In genomic region chr4:46664123-46665009, GRCm38 (mm10) we compare ENCODE assay signal across 8 mouse cellular contexts. TPM values are rescaled to one million over a fixed set of nuclear protein-coding genes. Genes with fewer than 3 reads are reported as not detected.
DNase-seq lines count a peak whose midpoint lies in the region; ATAC-seq and TF ChIP-seq lines count a peak whose summit lies in the region.

No protein-coding gene starts in this region.

- peak overlapping the region; percentile 93 for H3K27ac ChIP-seq in kidney, embryonic 15.5 days
- H3K27ac ChIP-seq in intestine, embryonic 15.5 days, result peak overlapping the region; percentile 84
- peak overlapping the region; percentile 77 for H3K27ac ChIP-seq in neural tube, embryonic 13.5 days (replicated peaks)

- H3K4me2 ChIP-seq in kidney, embryonic 15.5 days, result peak overlapping the region; percentile 85
- peak overlapping the region; percentile 90 for H3K4me2 ChIP-seq in intestine, embryonic 15.5 days (replicated peaks)
- H3K4me2 ChIP-seq in neural tube, embryonic 13.5 days, result peak overlapping the region; percentile 52

- peak; percentile 92 for ATAC-seq in kidney, embryonic 15.5 days (replicated peaks; ENCODE audit: low FRiP score)
- peak; percentile 92 for ATAC-seq in intestine, embryonic 15.5 days
- peak; percentile 85 for ATAC-seq in neural tube, embryonic 13.5 days (ENCODE audit: low read depth)

- H3K9me3 ChIP-seq in kidney, embryonic 15.5 days (replicated peaks), result no peaks in the 10 kb centered on the region
- no peaks in the 10 kb centered on the region for H3K9me3 ChIP-seq in intestine, embryonic 15.5 days
- H3K9me3 ChIP-seq in neural tube, embryonic 13.5 days, result no peaks in the 10 kb centered on the region

- H3K4me3 ChIP-seq in kidney, embryonic 15.5 days (replicated peaks), result peak overlapping the region; percentile 49
- H3K4me3 ChIP-seq in intestine, embryonic 15.5 days (replicated peaks), result peak overlapping the region; percentile 42
- H3K4me3 ChIP-seq in lung, adult 2 months (replicated peaks; ENCODE audit: extremely low read depth, low read depth, low read length), result peak overlapping the region; percentile 11
- H3K4me3 ChIP-seq in neural tube, embryonic 13.5 days, result peak overlapping the region; percentile 29

- peak overlapping the region; percentile 64 for H3K9ac ChIP-seq in kidney, embryonic 15.5 days
- peak overlapping the region; percentile 63 for H3K9ac ChIP-seq in intestine, embryonic 15.5 days
- peak overlapping the region; percentile 60 for H3K9ac ChIP-seq in neural tube, embryonic 13.5 days

- H3K4me1 ChIP-seq in kidney, embryonic 15.5 days, result peaks cover 22% of the 10 kb centered on the region
- H3K4me1 ChIP-seq in intestine, embryonic 15.5 days (replicated peaks), result peaks cover 8% of the 10 kb centered on the region
- peaks cover 5% of the 10 kb centered on the region; the same call in 1 of the 2 replicates for H3K4me1 ChIP-seq in lung, adult 2 months (ENCODE audit: control insufficient read depth, insufficient read depth, low read length)
- H3K4me1 ChIP-seq in neural tube, embryonic 13.5 days (replicated peaks), result peaks cover 27% of the 10 kb centered on the region

- no peak for DNase-seq in kidney, adult 18-20 months
- DNase-seq in embryo, embryonic 11 days, result peak; percentile 88
- DNase-seq in heart, adult 18-20 months, result peak; percentile 31 to 56
- peak; percentile 28 for DNase-seq in lung, adult 2 months
- DNase-seq in layer of hippocampus, adult 11-12 months (ENCODE audit: low spot score), result no peak

- WGBS in kidney, embryonic 15.5 days, result 2% methylated on average over 34 of the region's 34 CpGs
- 4% methylated on average over 34 of the region's 34 CpGs for WGBS in intestine, embryonic 15.5 days
- WGBS in lung, adult 2 months, result 10% methylated on average over 34 of the region's 34 CpGs
- WGBS in neural tube, embryonic 13.5 days, result 3% methylated on average over 34 of the region's 34 CpGs

- no peaks in the 10 kb centered on the region for H3K36me3 ChIP-seq in kidney, embryonic 15.5 days
- H3K36me3 ChIP-seq in intestine, embryonic 15.5 days, result no peaks in the 10 kb centered on the region
- no peaks in the 10 kb centered on the region for H3K36me3 ChIP-seq in neural tube, embryonic 13.5 days

- no peaks in the 10 kb centered on the region for H3K27me3 ChIP-seq in kidney, embryonic 15.5 days
- no peaks in the 10 kb centered on the region for H3K27me3 ChIP-seq in intestine, embryonic 15.5 days (replicated peaks)
- H3K27me3 ChIP-seq in neural tube, embryonic 13.5 days, result no peaks in the 10 kb centered on the region; the same call in 1 of the 2 replicates

- peak; percentile 30; the same call in 1 of the 2 replicates for TF ChIP-seq POLR2A in lung, adult 2 months (IDR thresholded peaks at IDR 0.05; ENCODE audit: borderline replicate concordance, extremely low read depth, low read depth, low read length)

- no peak for TF ChIP-seq CTCF in lung, adult 2 months (IDR thresholded peaks at IDR 0.05; ENCODE audit: insufficient read depth, low read length)

RNA-seq across cellular contexts. Expression of gene Tbc1d2, which starts 14.4 kb away (rescaled TPM):
- 2.8 and 3.0 TPM in 2 replicates for polyA plus RNA-seq in kidney, embryonic 15.5 days (2015; fragmentation: Nextera tagmentation; extraction: Ambion mirVana)
- total RNA-seq in heart, adult 18-20 months (2021), result under 1 TPM; 0.72 to 0.74 TPM
- polyA plus RNA-seq in intestine, embryonic 15.5 days (2015; fragmentation: Nextera tagmentation; extraction: Ambion mirVana), result 6.0 and 6.3 TPM in 2 replicates
- 10.2 and 10.5 TPM in 2 replicates for polyA plus RNA-seq in lung, adult 2 months (2012; rRNA removed)
- polyA plus RNA-seq in neural tube, embryonic 13.5 days (2015; fragmentation: Nextera tagmentation; extraction: Ambion mirVana), result 0.57 and 0.59 TPM in 2 replicates

Comparison
In these comparisons a context has a peak if more than half of its experiments do, and no peak if none do; other contexts are left out.
1. DNase-seq: peak in embryo, embryonic 11 days (single experiment), heart, adult 18-20 months (2 of 2) and lung, adult 2 months (single experiment); none in kidney, adult 18-20 months (single experiment) and layer of hippocampus, adult 11-12 months (single experiment).
2. Peak in every context shown above with its lines, with median percentiles within 50 percentile points of each other: ATAC-seq, H3K27ac ChIP-seq, H3K4me2 ChIP-seq, H3K4me3 ChIP-seq and H3K9ac ChIP-seq.